Mouse (Mus musculus) embryonic fibroblast, embryonic 13.5 days (primary cell): Measurements from ENCODE around the gene P4ha1. TPM values are rescaled to one million over a fixed set of nuclear protein-coding genes. Genes with fewer than 3 reads are reported as not detected.
"Not testable (repeated sequence)": the region's sequence is repeated elsewhere in the genome, so short reads cannot be mapped to it uniquely, and the experiment has no call there.

Experiments
- H3K27ac ChIP-seq: 2 replicates; pipeline ENCODE4 v1.5.1; 2012; ENCODE audit warnings: low read length, control low read depth, inconsistent platforms; ENCODE audit not compliant: insufficient read depth
- H3K4me1 ChIP-seq: 2 replicates; pipeline ENCODE4 v1.6.1; 2011; ENCODE audit warnings: low read length; ENCODE audit not compliant: control insufficient read depth, insufficient read depth
- H3K4me3 ChIP-seq: 2 replicates; pipeline ENCODE4 v1.5.1; 2011; ENCODE audit warnings: mild to moderate bottlenecking, control low read depth, low read length; ENCODE audit not compliant: insufficient read depth
- CTCF ChIP-seq: IDR thresholded peaks from 2 replicates; pipeline ENCODE4 v1.5.1; 2011; ENCODE audit warnings: mild to moderate bottlenecking, control low read depth, low read length, moderate library complexity, borderline replicate concordance; ENCODE audit not compliant: insufficient read depth
- POLR2A ChIP-seq: IDR thresholded peaks from 2 replicates; pipeline ENCODE4 v1.6.1; 2011; ENCODE audit warnings: low read depth, mild to moderate bottlenecking, control low read depth, low read length, moderate library complexity
- polyA plus RNA-seq: library from polyadenylated mRNA; stranded (reverse); fragments of >200 nt; gene quantifications from 2 replicates; pipeline ENCODE4 v1.2.4, GENCODE M21; 2011; ENCODE audit warnings: low read depth; ENCODE audit not compliant: missing spikeins, insufficient read length

Gene P4ha1
- polyA plus RNA-seq, 1 experiment, result 209 TPM

GRCm38 (mm10) chr10:59391907-59392306, 68.8 kb downstream of the P4ha1 start:
- H3K4me3 ChIP-seq, result no peak overlapping the region
- H3K27ac ChIP-seq, result no peak overlapping the region
- no peak for TF ChIP-seq POLR2A
- no peak for TF ChIP-seq CTCF
- H3K4me1 ChIP-seq, result no peaks in the 10 kb centered on the region

- H3K4me1 ChIP-seq, H3K27ac ChIP-seq, H3K4me3 ChIP-seq: not testable (repeated sequence)
Measured at GRCm38 (mm10) chr10:59395461-59395860, 72.4 kb downstream of the P4ha1 start, which contains the start of gene Gm10273. Gene Gm10273 (plus strand): TSS chr10:59395632.

- Histone ChIP-seq H3K4me1 (no peaks in the 10 kb centered on the region), H3K4me3 (no peak within 1 kb of the TSS), H3K27ac (no peak within 1 kb of the TSS)
- TF ChIP-seq CTCF (no peak), POLR2A (no peak)
Measured at GRCm38 (mm10) chr10:59402899-59403792, 80.0 kb downstream of the P4ha1 start, which contains the start of gene Pla2g12b. Gene Pla2g12b (plus strand): TSS chr10:59403660.

GRCm38 (mm10) chr10:59403793-59404149, 80.7 kb downstream of the P4ha1 start:
- no peak for TF ChIP-seq POLR2A
- TF ChIP-seq CTCF, result no peak
- Histone ChIP-seq H3K27ac (no peak overlapping the region), H3K4me3 (no peak overlapping the region), H3K4me1 (no peaks in the 10 kb centered on the region)

- Histone ChIP-seq H3K4me1 (no peaks in the 10 kb centered on the region), H3K27ac (no peak overlapping the region), H3K4me3 (no peak overlapping the region)
- TF ChIP-seq CTCF, result no peak
- no peak for TF ChIP-seq POLR2A
Measured at GRCm38 (mm10) chr10:59408499-59408898, 85.4 kb downstream of the P4ha1 start.

- H3K4me3 ChIP-seq, result no peak overlapping the region
- TF ChIP-seq POLR2A, result no peak
- no peak for TF ChIP-seq CTCF
- H3K27ac ChIP-seq, result no peak overlapping the region
- H3K4me1 ChIP-seq, result no peaks in the 10 kb centered on the region
Measured at GRCm38 (mm10) chr10:59410264-59410663, 87.2 kb downstream of the P4ha1 start.

- no peak overlapping the region for H3K4me3 ChIP-seq
- no peaks in the 10 kb centered on the region; the same call in 1 of the 2 replicates for H3K4me1 ChIP-seq
- TF ChIP-seq POLR2A (no peak), CTCF (no peak)
- H3K27ac ChIP-seq, result no peak overlapping the region
Measured at GRCm38 (mm10) chr10:59413711-59414110, 90.6 kb downstream of the P4ha1 start.

- Histone ChIP-seq H3K27ac (no peak overlapping the region), H3K4me3 (no peak overlapping the region), H3K4me1 (no peaks in the 10 kb centered on the region; the same call in 1 of the 2 replicates)
- TF ChIP-seq CTCF (no peak), POLR2A (no peak)
Measured at GRCm38 (mm10) chr10:59416623-59417022, 93.5 kb downstream of the P4ha1 start.

GRCm38 (mm10) chr10:59419516-59419915, 96.4 kb downstream of the P4ha1 start:
- Histone ChIP-seq H3K27ac (no peak overlapping the region), H3K4me1 (no peaks in the 10 kb centered on the region; the same call in 1 of the 2 replicates), H3K4me3 (no peak overlapping the region)
- TF ChIP-seq CTCF (no peak), POLR2A (no peak)

Other genes with a start within 250 kb of the P4ha1 start
- 30.1 and 31.4 TPM in 2 replicates for gene Sept10, start 101.4 kb upstream of the P4ha1 start, polyA plus RNA-seq
- gene Sowahc, start 101.3 kb upstream of the P4ha1 start, polyA plus RNA-seq, result 4.4 and 5.8 TPM in 2 replicates
- gene Gm10273, start 72.3 kb downstream of the P4ha1 start, polyA plus RNA-seq, result 42.7 and 78.1 TPM in 2 replicates
- gene Pla2g12b, start 80.4 kb downstream of the P4ha1 start, polyA plus RNA-seq, result not detected in 2 replicates
- gene Oit3, start 118.5 kb downstream of the P4ha1 start, polyA plus RNA-seq, result 0.23 and 0.44 TPM in 2 replicates